ENCODE assay signal across 13 mouse cellular contexts in genomic region chr7:139224070-139224469, GRCm38 (mm10). TPM values are rescaled to one million over a fixed set of nuclear protein-coding genes. Genes with fewer than 3 reads are reported as not detected.
A peak's percentile ranks its signal among the peaks of the same experiment; 100 is the strongest.
DNase-seq lines count a peak whose midpoint lies in the region; ATAC-seq and TF ChIP-seq lines count a peak whose summit lies in the region.
"Had no signal": no experiment of that assay in that cellular context is flagged by ENCODE, and none has a peak within 500 bp of the region (broad histone marks: within the 10 kb centered on the region; RNA-seq: fewer than 3 reads in every experiment).

No protein-coding gene starts in this region.

- no peak for ATAC-seq in intestine, embryonic 16.5 days
- ATAC-seq in intestine, postnatal 0 days, result no peak
- ATAC-seq in neural tube, embryonic 15.5 days (ENCODE audit: low FRiP score), result no peak
- ATAC-seq in erythroblast, adult 5-6 weeks (replicated peaks; ENCODE audit: low FRiP score, poor library complexity, severe bottlenecking), result no peak
- ATAC-seq: forebrain, embryonic 16.5 days; hindbrain, embryonic 16.5 days had no signal

- no peak overlapping the region for H3K27ac ChIP-seq in intestine, embryonic 16.5 days (ENCODE audit: low read length)
- no peak overlapping the region for H3K27ac ChIP-seq in intestine, postnatal 0 days (ENCODE audit: low read depth, low read length)
- no peak overlapping the region for H3K27ac ChIP-seq in neural tube, embryonic 15.5 days (replicated peaks)

- H3K4me1 ChIP-seq in intestine, embryonic 16.5 days (ENCODE audit: control insufficient read depth, insufficient read depth, low read length), result peaks cover 13% of the 10 kb centered on the region; the same call in 1 of the 2 replicates
- no peaks in the 10 kb centered on the region for H3K4me1 ChIP-seq in intestine, postnatal 0 days (replicated peaks; ENCODE audit: control insufficient read depth, insufficient read depth, low read length)
- H3K4me1 ChIP-seq in neural tube, embryonic 15.5 days, result no peaks in the 10 kb centered on the region

- no peak overlapping the region for H3K4me3 ChIP-seq in intestine, embryonic 16.5 days (ENCODE audit: low read length)
- no peak overlapping the region for H3K4me3 ChIP-seq in intestine, postnatal 0 days (ENCODE audit: low read depth, low read length)
- H3K4me3 ChIP-seq in neural tube, embryonic 15.5 days (replicated peaks), result no peak overlapping the region
- H3K4me3 ChIP-seq: heart, embryonic 15.5 days had no signal

- peak; percentile 3 for DNase-seq in adrenal gland, postnatal 14 days
- DNase-seq in adrenal gland, postnatal 25 days, result no peak
- DNase-seq in thymus, postnatal 25 days, result peak; percentile 33
- no peak for DNase-seq in thymus, postnatal 0 days (ENCODE audit: low spot score)
- DNase-seq: cerebellum, adult 2 months had no signal

- WGBS in intestine, embryonic 16.5 days, result 84% methylated on average over 1 of the region's 1 CpGs
- WGBS in intestine, postnatal 0 days, result 84% methylated on average over 1 of the region's 1 CpGs
- WGBS in neural tube, embryonic 15.5 days, result 91% methylated on average over 1 of the region's 1 CpGs

- no peaks in the 10 kb centered on the region for H3K9me3 ChIP-seq in intestine, embryonic 16.5 days (ENCODE audit: control insufficient read depth, low read length)
- no peaks in the 10 kb centered on the region for H3K9me3 ChIP-seq in intestine, postnatal 0 days (ENCODE audit: control insufficient read depth)
- no peaks in the 10 kb centered on the region for H3K9me3 ChIP-seq in neural tube, embryonic 15.5 days (replicated peaks)
- H3K9me3 ChIP-seq: heart, embryonic 15.5 days; megakaryocyte, embryonic 14.5 days had no signal

- 0 out of 2 replicates have a peak overlapping the region, but pooled peaks have one; percentile 5 for H3K9ac ChIP-seq in intestine, embryonic 16.5 days (ENCODE audit: low read depth, low read length)
- H3K9ac ChIP-seq in intestine, postnatal 0 days (ENCODE audit: low read depth, low read length), result no peak overlapping the region
- no peak overlapping the region for H3K9ac ChIP-seq in neural tube, embryonic 15.5 days (replicated peaks)
- H3K9ac ChIP-seq: heart, embryonic 15.5 days had no signal

- no peak overlapping the region for H3K4me2 ChIP-seq in intestine, embryonic 16.5 days (ENCODE audit: low read depth, low read length)
- no peak overlapping the region for H3K4me2 ChIP-seq in intestine, postnatal 0 days (replicated peaks; ENCODE audit: low read depth)
- no peak overlapping the region for H3K4me2 ChIP-seq in neural tube, embryonic 15.5 days
- H3K4me2 ChIP-seq: heart, embryonic 15.5 days had no signal

- TF ChIP-seq CTCF in intestine, postnatal 0 days (IDR thresholded peaks at IDR 0.05; ENCODE audit: low read depth), result no peak

- no peaks in the 10 kb centered on the region for H3K27me3 ChIP-seq in intestine, embryonic 16.5 days (replicated peaks; ENCODE audit: control insufficient read depth, insufficient read depth, low read length)
- H3K27me3 ChIP-seq in intestine, postnatal 0 days (replicated peaks; ENCODE audit: control insufficient read depth, insufficient read depth, low read length), result no peaks in the 10 kb centered on the region
- H3K27me3 ChIP-seq in neural tube, embryonic 15.5 days (replicated peaks), result no peaks in the 10 kb centered on the region
- H3K27me3 ChIP-seq: heart, embryonic 15.5 days; megakaryocyte, embryonic 14.5 days had no signal

- H3K36me3 ChIP-seq in intestine, embryonic 16.5 days (ENCODE audit: control insufficient read depth, insufficient read depth, low read length), result no peaks in the 10 kb centered on the region
- H3K36me3 ChIP-seq in intestine, postnatal 0 days (ENCODE audit: control insufficient read depth, insufficient read depth), result no peaks in the 10 kb centered on the region
- no peaks in the 10 kb centered on the region for H3K36me3 ChIP-seq in neural tube, embryonic 15.5 days
- H3K36me3 ChIP-seq: heart, embryonic 15.5 days had no signal

RNA-seq across cellular contexts. Expression of gene Stk32c, which starts 11.0 kb away (rescaled TPM):
- 2.7 and 3.9 TPM in 2 replicates for total RNA-seq in adrenal gland, postnatal 14 days (2021)
- 3.0 and 4.0 TPM in 2 replicates for total RNA-seq in adrenal gland, postnatal 25 days (2021)
- 0.10 and 0.15 TPM in 2 replicates for polyA plus RNA-seq in intestine, embryonic 16.5 days (2015; fragmentation: Nextera tagmentation; extraction: Ambion mirVana)
- 0.07 and 0.10 TPM in 2 replicates for polyA plus RNA-seq in intestine, postnatal 0 days (2015; fragmentation: Nextera tagmentation; extraction: Ambion mirVana)
- polyA plus RNA-seq in thymus, postnatal 0 days (2015; fragmentation: Nextera tagmentation; extraction: Ambion mirVana), result not detected in 2 replicates
- 2.5 TPM in 2 replicates for polyA plus RNA-seq in neural tube, embryonic 15.5 days (2015; fragmentation: Nextera tagmentation; extraction: Ambion mirVana)
- not detected in 2 replicates for total RNA-seq in erythroblast, adult 5-6 weeks (2015; ENCODE audit: low replicate concordance)
- not detected in 2 replicates for total RNA-seq in erythroblast, adult 5-6 weeks (2017; ENCODE audit: low replicate concordance)

RNA-seq across cellular contexts. Expression of gene Lrrc27, which starts 11.3 kb away (rescaled TPM):
- total RNA-seq in adrenal gland, postnatal 14 days (2021), result 3.8 and 3.9 TPM in 2 replicates
- total RNA-seq in adrenal gland, postnatal 25 days (2021), result 5.8 and 6.3 TPM in 2 replicates
- polyA plus RNA-seq in intestine, embryonic 16.5 days (2015; fragmentation: Nextera tagmentation; extraction: Ambion mirVana), result 4.0 and 4.4 TPM in 2 replicates
- 2.0 and 2.5 TPM in 2 replicates for polyA plus RNA-seq in intestine, postnatal 0 days (2015; fragmentation: Nextera tagmentation; extraction: Ambion mirVana)
- 1.9 and 2.4 TPM in 2 replicates for polyA plus RNA-seq in thymus, postnatal 0 days (2015; fragmentation: Nextera tagmentation; extraction: Ambion mirVana)
- 4.4 and 5.1 TPM in 2 replicates for polyA plus RNA-seq in neural tube, embryonic 15.5 days (2015; fragmentation: Nextera tagmentation; extraction: Ambion mirVana)
- total RNA-seq in erythroblast, adult 5-6 weeks (2015; ENCODE audit: low replicate concordance), result 2.9 TPM in 1 of 2 replicates, not detected in the other
- total RNA-seq in erythroblast, adult 5-6 weeks (2017; ENCODE audit: low replicate concordance), result 0.94 TPM in 1 of 2 replicates, not detected in the other

RNA-seq across cellular contexts. Expression of gene Pwwp2b, which starts 24.2 kb away (rescaled TPM):
- 10.9 and 11.2 TPM in 2 replicates for total RNA-seq in adrenal gland, postnatal 14 days (2021)
- total RNA-seq in adrenal gland, postnatal 25 days (2021), result 20.9 and 25.4 TPM in 2 replicates
- polyA plus RNA-seq in intestine, embryonic 16.5 days (2015; fragmentation: Nextera tagmentation; extraction: Ambion mirVana), result 24.3 and 26.1 TPM in 2 replicates
- 12.9 and 16.6 TPM in 2 replicates for polyA plus RNA-seq in intestine, postnatal 0 days (2015; fragmentation: Nextera tagmentation; extraction: Ambion mirVana)
- polyA plus RNA-seq in thymus, postnatal 0 days (2015; fragmentation: Nextera tagmentation; extraction: Ambion mirVana), result 3.7 and 3.9 TPM in 2 replicates
- 5.8 and 8.4 TPM in 2 replicates for polyA plus RNA-seq in neural tube, embryonic 15.5 days (2015; fragmentation: Nextera tagmentation; extraction: Ambion mirVana)
- 0.42 and 2.7 TPM in 2 replicates for total RNA-seq in erythroblast, adult 5-6 weeks (2015; ENCODE audit: low replicate concordance)
- total RNA-seq in erythroblast, adult 5-6 weeks (2017; ENCODE audit: low replicate concordance), result 0.42 TPM in 1 of 2 replicates, not detected in the other

Comparison
In these comparisons a context has a peak if more than half of its experiments do, and no peak if none do; other contexts are left out.
1. DNase-seq: peak in adrenal gland, postnatal 14 days (single experiment) and thymus, postnatal 25 days (single experiment); none in adrenal gland, postnatal 25 days (single experiment) and thymus, postnatal 0 days (single experiment).